Mouse (Mus musculus): ENCODE results near the gene Lonrf3. TPM values are rescaled to one million over a fixed set of nuclear protein-coding genes. Genes with fewer than 3 reads are reported as not detected.

Lonrf3 gene
- polyA plus RNA-seq, 1 experiment from 2014 or later = 0.48 TPM

- no peaks in the 10 kb centered on the region for H3K9me3 ChIP-seq
- no peaks in the 10 kb centered on the region for H3K27me3 ChIP-seq (replicated peaks)
- 34% methylated on average over 6 of the region's 6 CpGs for WGBS
- no peak for ATAC-seq (ENCODE audit: insufficient read depth, low FRiP score, low read depth)
- no peak overlapping the region for H3K4me2 ChIP-seq
- H3K27ac ChIP-seq = no peak overlapping the region
- no peak overlapping the region for H3K4me3 ChIP-seq (replicated peaks)
- H3K36me3 ChIP-seq = no peaks in the 10 kb centered on the region
- H3K4me1 ChIP-seq = no peaks in the 10 kb centered on the region
- no peak overlapping the region for H3K9ac ChIP-seq
Measured at GRCm38 (mm10) chrX:36393279-36393678, 65.1 kb downstream of the Lonrf3 start.

GRCm38 (mm10) chrX:36400980-36401379 is 72.8 kb downstream of the Lonrf3 start, which contains the start of gene Gm6268:
Gene Gm6268 (plus strand): TSS chrX:36401280.
- Histone ChIP-seq H3K27ac (no peak within 1 kb of the TSS), H3K9me3 (no peaks in the 10 kb centered on the region), H3K27me3 (replicated peaks) (no peaks in the 10 kb centered on the region), H3K36me3 (no peaks in the 10 kb centered on the region), H3K9ac (no peak within 1 kb of the TSS), H3K4me3 (replicated peaks) (no peak within 1 kb of the TSS), H3K4me1 (no peaks in the 10 kb centered on the region), H3K4me2 (no peak within 1 kb of the TSS)
- WGBS = 89% methylated on average over 13 of the region's 13 CpGs
- ATAC-seq (ENCODE audit: insufficient read depth, low FRiP score, low read depth) = no peak

- Histone ChIP-seq H3K4me3 (replicated peaks) (no peak overlapping the region), H3K27me3 (replicated peaks) (no peaks in the 10 kb centered on the region), H3K36me3 (no peaks in the 10 kb centered on the region), H3K4me2 (no peak overlapping the region), H3K4me1 (no peaks in the 10 kb centered on the region), H3K27ac (no peak overlapping the region), H3K9me3 (no peaks in the 10 kb centered on the region), H3K9ac (no peak overlapping the region)
- no peak for ATAC-seq (ENCODE audit: insufficient read depth, low FRiP score, low read depth)
- 58% methylated on average over 6 of the region's 6 CpGs for WGBS
Measured at GRCm38 (mm10) chrX:36402316-36402715, 74.2 kb downstream of the Lonrf3 start.

Small RNAs within 50 kb of the gene (microRNA-seq; reads per million reads assigned to microRNA genes)
- gene Gm44485 = not detected

Other genes starting within 250 kb of the Lonrf3 start
- 25.4 and 26.8 TPM in 2 replicates for gene Il13ra1, start 216.2 kb upstream of the Lonrf3 start, polyA plus RNA-seq (2015; fragmentation: Nextera tagmentation; extraction: Ambion mirVana)
- 16.6 and 17.3 TPM in 2 replicates for gene Zcchc12, start 132.4 kb upstream of the Lonrf3 start, polyA plus RNA-seq (2015; fragmentation: Nextera tagmentation; extraction: Ambion mirVana)
- not detected in 2 replicates for gene Gm6268, start 72.9 kb downstream of the Lonrf3 start, polyA plus RNA-seq (2015; fragmentation: Nextera tagmentation; extraction: Ambion mirVana)
- not detected in 2 replicates for gene Gm14569, start 163.5 kb downstream of the Lonrf3 start, polyA plus RNA-seq (2015; fragmentation: Nextera tagmentation; extraction: Ambion mirVana)